Mouse (Mus musculus) erythroblast, adult 5-6 weeks (primary cell): ENCODE measurements around the gene Mmaa. TPM values are rescaled to one million over a fixed set of nuclear protein-coding genes. Genes with fewer than 3 reads are reported as not detected.

Source experiments
- ATAC-seq: replicated peaks from 2 replicates; pipeline ENCODE4 v1.8.0; 2016; ENCODE audit warnings: moderate number of reproducible peaks, mild to moderate bottlenecking, moderate TSS enrichment, inconsistent platforms; ENCODE audit not compliant: poor library complexity, low FRiP score, severe bottlenecking
- total RNA-seq, 2 experiments: library from RNA; stranded (forward) in 1 of 2; stranded (reverse) in 1 of 2; fragments of 150-400 nt in 1 of 2; fragments of 200-764, 138-1000 nt in 1 of 2; gene quantifications; 2 replicates each; pipeline versions ENCODE4 v1.2.3 to v1.2.4; 2015 to 2017; ENCODE audit warnings: low replicate concordance in 2 of 2

Gene Mmaa
- total RNA-seq (2015; ENCODE audit: low replicate concordance) (0.42 and 2.5 TPM in 2 replicates), total RNA-seq (2017; ENCODE audit: low replicate concordance) (5.3 TPM in 1 of 2 replicates, not detected in the other)

- ATAC-seq: peak; percentile 97
Observed at GRCm38 (mm10) chr8:79294610-79295275, at the start of gene Mmaa. Gene Mmaa (minus strand): TSS chr8:79294937.

- ATAC-seq: no peak
Observed at GRCm38 (mm10) chr8:79341236-79341635, 46.5 kb upstream of the Mmaa start.

- no peak for ATAC-seq
Observed at GRCm38 (mm10) chr8:79339555-79339954, 44.8 kb upstream of the Mmaa start.

- ATAC-seq: no peak
Observed at GRCm38 (mm10) chr8:79338619-79339018, 43.9 kb upstream of the Mmaa start.

- no peak for ATAC-seq
Observed at GRCm38 (mm10) chr8:79332109-79332900, 37.6 kb upstream of the Mmaa start.

GRCm38 (mm10) chr8:79331571-79331970 is 36.8 kb upstream of the Mmaa start:
- no peak for ATAC-seq

GRCm38 (mm10) chr8:79331017-79331416 is 36.3 kb upstream of the Mmaa start:
- no peak for ATAC-seq

- ATAC-seq: no peak
Observed at GRCm38 (mm10) chr8:79329735-79330134, 35.0 kb upstream of the Mmaa start.

- no peak for ATAC-seq
Observed at GRCm38 (mm10) chr8:79329182-79329581, 34.4 kb upstream of the Mmaa start.

GRCm38 (mm10) chr8:79325510-79325909 is 30.8 kb upstream of the Mmaa start:
- no peak for ATAC-seq

- ATAC-seq: no peak
Observed at GRCm38 (mm10) chr8:79324928-79325327, 30.2 kb upstream of the Mmaa start.

- no peak for ATAC-seq
Observed at GRCm38 (mm10) chr8:79324036-79324435, 29.3 kb upstream of the Mmaa start.

- ATAC-seq: no peak
Observed at GRCm38 (mm10) chr8:79323121-79323520, 28.4 kb upstream of the Mmaa start.

- no peak for ATAC-seq
Observed at GRCm38 (mm10) chr8:79310801-79311200, 16.1 kb upstream of the Mmaa start.

- no peak for ATAC-seq
Observed at GRCm38 (mm10) chr8:79305941-79306340, 11.2 kb upstream of the Mmaa start.

GRCm38 (mm10) chr8:79301548-79301947 is 6.8 kb upstream of the Mmaa start:
- no peak for ATAC-seq

GRCm38 (mm10) chr8:79299704-79300103 is 5.0 kb upstream of the Mmaa start:
- ATAC-seq: no peak

GRCm38 (mm10) chr8:79297763-79298162 is 3.0 kb upstream of the Mmaa start:
- no peak for ATAC-seq

- ATAC-seq: peak; percentile 46; the same call in 1 of the 2 replicates
Observed at GRCm38 (mm10) chr8:79295276-79296105, 754 bp upstream of the Mmaa start.

GRCm38 (mm10) chr8:79293841-79294240 is 896 bp downstream of the Mmaa start:
- ATAC-seq: no peak
